Mouse (Mus musculus): ENCODE data around the gene Rps27rt. TPM values are rescaled to one million over a fixed set of nuclear protein-coding genes. Genes with fewer than 3 reads are reported as not detected.

The Rps27rt gene
- polyA plus RNA-seq, 1 experiment from 2014 or later = 167 TPM

- H3K27me3 ChIP-seq = no peaks in the 10 kb centered on the region
- no peak for DNase-seq (ENCODE audit: low read depth, low spot score)
- in situ Hi-C loops (cut with MboI; ENCODE audit: low pct_unique_long_range_greater_than_20kb) = no loop called here
- POLR2A ChIA-PET = no interaction called here
- CTCF ChIA-PET = no interaction called here
- TF ChIP-seq CTCF (IDR thresholded peaks at IDR 0.05) = no peak
- no peak for ATAC-seq
These were observed 22.9 kb upstream of the Rps27rt start for GRCm38 (mm10) chr9:115005446-115005845.

GRCm38 (mm10) chr9:114999771-115000146 is 17.2 kb upstream of the Rps27rt start:
- ATAC-seq = no peak
- POLR2A ChIA-PET = no interaction called here
- TF ChIP-seq CTCF (IDR thresholded peaks at IDR 0.05) = no peak
- CTCF ChIA-PET = no interaction called here
- no peaks in the 10 kb centered on the region for H3K27me3 ChIP-seq
- no peak for DNase-seq (ENCODE audit: low read depth, low spot score)
- in situ Hi-C loops (cut with MboI; ENCODE audit: low pct_unique_long_range_greater_than_20kb) = no loop called here

GRCm38 (mm10) chr9:114999010-114999770 is 16.7 kb upstream of the Rps27rt start:
- ChIA-PET CTCF (no interaction called here), POLR2A (no interaction called here)
- no peak for ATAC-seq
- H3K27me3 ChIP-seq = no peaks in the 10 kb centered on the region
- DNase-seq (ENCODE audit: low read depth, low spot score) = no peak
- TF ChIP-seq CTCF (IDR thresholded peaks at IDR 0.05) = no peak
- in situ Hi-C loops (cut with MboI; ENCODE audit: low pct_unique_long_range_greater_than_20kb) = no loop called here

- ATAC-seq (no peak), DNase-seq (ENCODE audit: low read depth, low spot score) (no peak)
- no peak for TF ChIP-seq CTCF (IDR thresholded peaks at IDR 0.05)
- no peaks in the 10 kb centered on the region for H3K27me3 ChIP-seq
- CTCF ChIA-PET = no interaction called here
- in situ Hi-C loops (cut with MboI; ENCODE audit: low pct_unique_long_range_greater_than_20kb) = no loop called here
- POLR2A ChIA-PET = interaction anchor here (0.6 kb wide), 1 partner anchor 254 kb away, joined by 3 read pairs; no protein-coding TSS in a partner anchor
These were observed 13.9 kb upstream of the Rps27rt start for GRCm38 (mm10) chr9:114996489-114996888.

GRCm38 (mm10) chr9:114995716-114996115 is 13.2 kb upstream of the Rps27rt start:
- in situ Hi-C loops (cut with MboI; ENCODE audit: low pct_unique_long_range_greater_than_20kb) = no loop called here
- no peaks in the 10 kb centered on the region for H3K27me3 ChIP-seq
- ATAC-seq = no peak
- no peak for DNase-seq (ENCODE audit: low read depth, low spot score)
- ChIA-PET POLR2A (no interaction called here), CTCF (no interaction called here)
- TF ChIP-seq CTCF (IDR thresholded peaks at IDR 0.05) = no peak

- ChIA-PET CTCF (no interaction called here), POLR2A (interaction anchor here (0.5 kb wide), 1 partner anchor 241 kb away, joined by 3 read pairs; no protein-coding TSS in a partner anchor)
- DNase-seq (ENCODE audit: low read depth, low spot score) (no peak), ATAC-seq (no peak)
- no peaks in the 10 kb centered on the region for H3K27me3 ChIP-seq
- in situ Hi-C loops (cut with MboI; ENCODE audit: low pct_unique_long_range_greater_than_20kb) = no loop called here
- no peak for TF ChIP-seq CTCF (IDR thresholded peaks at IDR 0.05)
These were observed 12.7 kb upstream of the Rps27rt start for GRCm38 (mm10) chr9:114995250-114995649.

- CTCF ChIA-PET = no interaction called here
- POLR2A ChIA-PET = interaction anchor here (0.9 kb wide), 1 partner anchor 12 kb away, joined by 3 read pairs; no protein-coding TSS in a partner anchor
- ATAC-seq (no peak), DNase-seq (ENCODE audit: low read depth, low spot score) (no peak)
- TF ChIP-seq CTCF (IDR thresholded peaks at IDR 0.05) = no peak
- in situ Hi-C loops (cut with MboI; ENCODE audit: low pct_unique_long_range_greater_than_20kb) = no loop called here
- no peaks in the 10 kb centered on the region for H3K27me3 ChIP-seq
These were observed 10.0 kb upstream of the Rps27rt start for GRCm38 (mm10) chr9:114992528-114992927.

GRCm38 (mm10) chr9:114990421-114990820 is 7.9 kb upstream of the Rps27rt start:
- POLR2A ChIA-PET = no interaction called here
- H3K27me3 ChIP-seq = no peaks in the 10 kb centered on the region
- in situ Hi-C loops (cut with MboI; ENCODE audit: low pct_unique_long_range_greater_than_20kb) = no loop called here
- ATAC-seq (no peak), DNase-seq (ENCODE audit: low read depth, low spot score) (no peak)
- TF ChIP-seq CTCF (IDR thresholded peaks at IDR 0.05) = no peak
- CTCF ChIA-PET = no interaction called here

- ChIA-PET POLR2A (no interaction called here), CTCF (no interaction called here)
- DNase-seq (ENCODE audit: low read depth, low spot score) (no peak), ATAC-seq (peak; percentile 26)
- in situ Hi-C loops (cut with MboI; ENCODE audit: low pct_unique_long_range_greater_than_20kb) = no loop called here
- no peaks in the 10 kb centered on the region for H3K27me3 ChIP-seq
- no peak for TF ChIP-seq CTCF (IDR thresholded peaks at IDR 0.05)
These were observed 6.2 kb upstream of the Rps27rt start for GRCm38 (mm10) chr9:114988610-114989327.

DNA sequence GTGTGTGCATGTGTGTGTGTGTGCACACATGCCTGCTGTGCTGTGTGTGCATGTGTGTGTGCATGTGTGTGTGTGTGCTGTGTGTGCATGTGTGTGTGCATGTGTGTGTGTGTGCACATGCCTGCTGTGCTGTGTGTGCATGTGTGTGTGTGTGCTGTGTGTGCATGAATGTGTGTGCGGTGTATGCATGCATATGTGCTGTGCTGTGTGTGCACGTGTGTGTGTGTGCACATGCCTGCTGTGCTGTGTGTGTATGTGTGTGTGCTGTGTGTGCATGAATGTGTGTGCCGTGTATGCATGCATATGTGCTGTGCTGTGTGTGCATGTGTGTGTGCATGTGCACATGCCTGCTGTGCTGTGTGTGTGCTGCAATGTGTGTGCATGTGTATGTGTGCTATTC is 5.5 kb upstream of the Rps27rt start:
- in situ Hi-C loops (cut with MboI; ENCODE audit: low pct_unique_long_range_greater_than_20kb) = no loop called here
- no peak for TF ChIP-seq CTCF (IDR thresholded peaks at IDR 0.05)
- CTCF ChIA-PET = no interaction called here
- DNase-seq (ENCODE audit: low read depth, low spot score) (no peak), ATAC-seq (no peak)
- no peaks in the 10 kb centered on the region for H3K27me3 ChIP-seq
- POLR2A ChIA-PET = no interaction called here

DNA sequence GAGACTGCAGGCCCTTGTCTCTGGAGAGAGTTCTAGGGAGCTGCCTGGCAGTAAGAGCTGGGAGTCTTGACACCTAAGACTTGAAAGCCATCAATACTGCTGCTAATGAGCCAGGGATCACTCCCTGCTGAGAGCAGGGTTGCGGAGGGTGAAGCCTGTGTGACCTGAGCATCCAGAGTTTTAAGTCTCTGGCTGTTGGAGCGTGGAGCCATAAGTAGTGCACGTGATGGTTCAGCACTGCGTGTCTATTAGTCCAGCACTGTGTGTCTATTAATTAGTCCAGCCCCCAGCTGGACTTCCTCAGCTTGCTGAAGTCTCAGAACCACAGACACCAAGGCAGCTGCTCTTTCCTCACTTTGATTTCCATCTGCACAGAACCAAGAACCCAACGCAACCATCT is 3.8 kb upstream of the Rps27rt start:
- CTCF ChIA-PET = no interaction called here
- DNase-seq (ENCODE audit: low read depth, low spot score) = no peak

More for the DNA sequence above, 3.8 kb upstream of the Rps27rt start:
- no peaks in the 10 kb centered on the region for H3K27me3 ChIP-seq
- in situ Hi-C loops (cut with MboI; ENCODE audit: low pct_unique_long_range_greater_than_20kb) = no loop called here
- POLR2A ChIA-PET = no interaction called here
- no peak for TF ChIP-seq CTCF (IDR thresholded peaks at IDR 0.05)
- ATAC-seq = no peak

Measured in Patski (cell line).